Mouse (Mus musculus) stomach, postnatal 0 days (tissue): ENCODE data around the gene Reps1.

Source experiments
- CTCF ChIP-seq: IDR thresholded peaks from 2 replicates; pipeline ENCODE4 v1.5.1; 2016; ENCODE audit warnings: antibody characterized with exemption, low read depth, mild to moderate bottlenecking, moderate library complexity
- EP300 ChIP-seq: optimal IDR thresholded peaks from 2 replicates; pipeline ENCODE3; 2016; ENCODE audit warnings: antibody characterized with exemption

- TF ChIP-seq CTCF (no peak), EP300 (no peak)
Observed at GRCm38 (mm10) chr10:18142231-18142630, 86.6 kb downstream of the Reps1 start.
